Mouse (Mus musculus): ENCODE measurements around the gene Eif1ad. TPM values are rescaled to one million over a fixed set of nuclear protein-coding genes. Genes with fewer than 3 reads are reported as not detected.

Eif1ad gene
- polyA plus RNA-seq, 1 experiment from 2014 or later = 71.5 TPM

DNA sequence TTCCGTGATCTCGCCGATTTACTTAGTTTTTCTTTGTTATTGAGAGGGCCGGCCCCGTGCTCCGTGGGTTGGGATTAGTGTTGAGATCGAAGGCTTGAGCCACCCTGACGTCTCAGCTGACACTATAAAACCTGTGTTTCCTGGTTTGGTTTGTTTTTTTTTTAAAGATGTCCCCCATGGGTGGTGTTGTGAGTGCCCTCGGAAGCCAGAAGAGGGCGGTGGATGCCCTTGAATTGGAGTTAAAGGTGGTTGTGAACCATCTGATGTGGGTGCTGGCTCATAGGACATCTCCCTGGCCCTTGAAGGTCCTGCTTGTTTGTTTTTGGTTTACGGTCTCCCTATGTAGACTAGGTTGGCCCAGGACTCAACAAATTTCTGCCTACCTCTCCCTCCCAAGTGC is 914 bp downstream of the Eif1ad start:
- DNase-seq (ENCODE audit: low spot score) (no peak), ATAC-seq (ENCODE audit: insufficient read depth, low FRiP score, low TSS enrichment) (no peak)
- Histone ChIP-seq H3K4me1 (ENCODE audit: control insufficient read depth, insufficient read depth, low read length) (peaks cover 11% of the 10 kb centered on the region), H3K36me3 (ENCODE audit: control insufficient read depth, insufficient read depth, low read length) (peaks cover 15% of the 10 kb centered on the region), H3K9me3 (ENCODE audit: control insufficient read depth, low read length) (no peaks in the 10 kb centered on the region), H3K27ac (ENCODE audit: low read depth, low read length) (peak overlapping the region; percentile 90), H3K4me2 (ENCODE audit: low read depth) (peak overlapping the region; percentile 72), H3K4me3 (ENCODE audit: low read depth, low read length) (peak overlapping the region; percentile 90), H3K27me3 (ENCODE audit: control insufficient read depth, insufficient read depth, low read length) (no peaks in the 10 kb centered on the region), H3K9ac (ENCODE audit: low read length) (peak overlapping the region; percentile 81)
- 14% methylated on average over 11 of the region's 11 CpGs for WGBS

DNA sequence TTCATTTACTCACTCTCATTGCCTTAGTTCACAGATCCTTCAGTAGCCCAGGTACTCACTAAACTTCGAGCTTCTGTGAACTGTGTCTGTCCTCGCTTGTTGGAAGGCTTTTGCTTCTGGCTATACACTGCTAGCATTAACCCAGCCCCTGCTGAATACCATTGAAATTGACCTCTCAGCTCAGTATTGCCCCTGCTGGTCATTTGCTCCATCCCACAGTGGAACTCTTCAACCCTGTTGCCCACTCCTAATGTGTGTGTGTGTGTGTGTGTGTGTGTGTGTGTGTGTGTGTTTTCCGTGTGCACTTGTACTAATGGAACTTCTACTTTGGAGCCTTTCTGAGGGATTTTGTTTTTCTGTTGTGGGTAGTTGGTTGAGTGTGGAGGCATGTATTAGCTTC is 4.4 kb downstream of the Eif1ad start:
- H3K4me2 ChIP-seq (ENCODE audit: low read depth) = no peak overlapping the region
- 94% methylated on average over 3 of the region's 3 CpGs for WGBS
- ATAC-seq (ENCODE audit: insufficient read depth, low FRiP score, low TSS enrichment) = no peak

DNA sequence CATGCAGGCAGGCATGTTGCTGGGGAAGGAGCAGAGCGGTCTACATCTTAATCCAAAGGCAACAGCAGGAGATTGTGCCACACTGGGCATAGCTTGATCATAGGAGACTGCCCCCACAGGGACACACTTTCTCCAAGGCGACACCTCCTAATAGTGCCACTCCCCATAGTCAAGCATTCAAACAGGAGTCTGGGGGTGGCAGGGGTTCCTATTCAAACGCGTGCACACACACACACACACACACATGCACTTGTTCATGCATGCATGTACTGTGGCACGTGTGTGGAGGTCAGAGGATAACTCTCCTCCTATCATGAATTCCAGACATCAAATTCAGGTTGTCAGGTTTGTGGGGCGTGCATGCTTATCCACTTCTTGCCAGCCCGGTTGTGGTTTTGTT is 6.2 kb downstream of the Eif1ad start:
- no peak overlapping the region for H3K27ac ChIP-seq (ENCODE audit: low read depth, low read length)
- H3K9me3 ChIP-seq (ENCODE audit: control insufficient read depth, low read length) = no peaks in the 10 kb centered on the region
- peaks cover 18% of the 10 kb centered on the region for H3K36me3 ChIP-seq (ENCODE audit: control insufficient read depth, insufficient read depth, low read length)
- no peak for ATAC-seq (ENCODE audit: insufficient read depth, low FRiP score, low TSS enrichment)
- H3K27me3 ChIP-seq (ENCODE audit: control insufficient read depth, insufficient read depth, low read length) = no peaks in the 10 kb centered on the region
- no peak overlapping the region for H3K4me3 ChIP-seq (ENCODE audit: low read depth, low read length)
- no peak overlapping the region for H3K4me2 ChIP-seq (ENCODE audit: low read depth)
- H3K4me1 ChIP-seq (ENCODE audit: control insufficient read depth, insufficient read depth, low read length) = peaks cover 5% of the 10 kb centered on the region
- no peak for DNase-seq (ENCODE audit: low spot score)
- H3K9ac ChIP-seq (ENCODE audit: low read length) = no peak overlapping the region
- 93% methylated on average over 7 of the region's 7 CpGs for WGBS

More for the DNA sequence above, 4.4 kb downstream of the Eif1ad start:
- Histone ChIP-seq H3K27ac (ENCODE audit: low read depth, low read length) (no peak overlapping the region), H3K36me3 (ENCODE audit: control insufficient read depth, insufficient read depth, low read length) (peaks cover 18% of the 10 kb centered on the region), H3K4me3 (ENCODE audit: low read depth, low read length) (no peak overlapping the region), H3K4me1 (ENCODE audit: control insufficient read depth, insufficient read depth, low read length) (peaks cover 6% of the 10 kb centered on the region), H3K9ac (ENCODE audit: low read length) (no peak overlapping the region), H3K27me3 (ENCODE audit: control insufficient read depth, insufficient read depth, low read length) (no peaks in the 10 kb centered on the region), H3K9me3 (ENCODE audit: control insufficient read depth, low read length) (no peaks in the 10 kb centered on the region)
- DNase-seq (ENCODE audit: low spot score) = no peak

DNA sequence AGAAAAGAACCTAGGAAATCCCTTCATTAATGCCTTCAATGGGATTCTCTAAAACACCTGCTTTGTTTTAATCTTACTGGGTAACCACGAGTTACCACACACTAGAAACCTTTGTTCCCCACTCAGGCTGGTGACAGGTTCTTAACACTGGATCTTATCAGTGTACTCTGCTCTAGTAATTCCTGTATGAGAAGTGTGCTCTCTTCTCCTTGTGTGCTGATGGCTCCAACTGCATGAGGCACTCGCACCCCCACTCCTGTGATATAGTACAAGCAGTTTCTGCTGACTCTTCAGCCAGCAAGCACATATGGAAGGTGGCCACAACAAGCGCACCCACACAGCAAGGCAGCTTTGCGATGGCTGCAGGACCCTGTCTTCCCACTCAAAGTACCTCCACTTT is 7.6 kb downstream of the Eif1ad start:
- no peak overlapping the region for H3K4me3 ChIP-seq (ENCODE audit: low read depth, low read length)
- H3K27ac ChIP-seq (ENCODE audit: low read depth, low read length) = no peak overlapping the region
- H3K36me3 ChIP-seq (ENCODE audit: control insufficient read depth, insufficient read depth, low read length) = peaks cover 21% of the 10 kb centered on the region
- H3K4me2 ChIP-seq (ENCODE audit: low read depth) = no peak overlapping the region
- WGBS = 90% methylated on average over 4 of the region's 4 CpGs
- H3K9ac ChIP-seq (ENCODE audit: low read length) = no peak overlapping the region
- ATAC-seq (ENCODE audit: insufficient read depth, low FRiP score, low TSS enrichment) = no peak
- H3K4me1 ChIP-seq (ENCODE audit: control insufficient read depth, insufficient read depth, low read length) = no peaks in the 10 kb centered on the region
- no peaks in the 10 kb centered on the region for H3K27me3 ChIP-seq (ENCODE audit: control insufficient read depth, insufficient read depth, low read length)
- no peaks in the 10 kb centered on the region for H3K9me3 ChIP-seq (ENCODE audit: control insufficient read depth, low read length)
- no peak for DNase-seq (ENCODE audit: low spot score)

DNA sequence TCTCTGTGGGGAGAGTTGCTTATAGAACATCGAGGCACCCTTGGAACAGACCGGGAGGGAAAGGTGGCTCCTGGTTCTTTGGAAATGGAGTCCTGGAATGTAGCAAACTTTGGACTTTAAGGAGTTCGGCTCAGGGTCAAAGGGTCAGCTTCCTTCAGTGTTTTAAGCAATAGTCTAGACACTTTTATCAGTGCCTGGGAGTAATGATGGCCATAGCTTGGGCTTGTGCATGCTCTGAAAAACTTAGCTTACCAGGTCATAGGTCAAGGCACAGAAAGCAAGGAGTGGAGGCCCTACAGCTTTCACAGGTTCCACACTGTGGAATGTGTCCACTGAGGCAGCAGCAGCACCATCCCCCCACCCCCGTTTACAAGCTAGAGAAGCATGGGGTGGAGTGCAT is 8.2 kb downstream of the Eif1ad start:
- no peak overlapping the region for H3K27ac ChIP-seq (ENCODE audit: low read depth, low read length)
- no peak overlapping the region for H3K4me2 ChIP-seq (ENCODE audit: low read depth)
- WGBS = 79% methylated on average over 4 of the region's 4 CpGs
- H3K4me1 ChIP-seq (ENCODE audit: control insufficient read depth, insufficient read depth, low read length) = no peaks in the 10 kb centered on the region
- no peak overlapping the region for H3K9ac ChIP-seq (ENCODE audit: low read length)
- H3K27me3 ChIP-seq (ENCODE audit: control insufficient read depth, insufficient read depth, low read length) = no peaks in the 10 kb centered on the region
- peaks cover 26% of the 10 kb centered on the region for H3K36me3 ChIP-seq (ENCODE audit: control insufficient read depth, insufficient read depth, low read length)
- H3K9me3 ChIP-seq (ENCODE audit: control insufficient read depth, low read length) = no peaks in the 10 kb centered on the region
- H3K4me3 ChIP-seq (ENCODE audit: low read depth, low read length) = no peak overlapping the region
- ATAC-seq (ENCODE audit: insufficient read depth, low FRiP score, low TSS enrichment) = no peak
- DNase-seq (ENCODE audit: low spot score) = no peak

DNA sequence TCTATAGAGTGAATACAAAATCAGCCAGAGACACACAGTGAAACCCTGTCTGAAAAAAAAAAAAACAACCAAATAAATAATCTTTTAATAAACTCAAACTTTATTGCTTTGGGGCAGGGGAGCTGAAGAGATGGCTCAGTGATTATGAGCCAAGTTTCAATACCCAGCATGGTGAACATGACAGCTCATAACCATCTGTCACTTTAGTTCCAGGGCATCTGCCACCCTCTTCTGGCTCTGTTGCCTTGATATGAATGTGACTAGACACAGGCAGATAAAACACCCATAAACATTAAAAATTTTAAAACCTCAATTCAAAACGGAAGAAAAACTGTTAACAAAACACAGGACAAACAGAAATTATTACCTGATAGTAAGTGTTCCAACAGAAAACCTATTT is 10.9 kb downstream of the Eif1ad start:
- no peaks in the 10 kb centered on the region for H3K9me3 ChIP-seq (ENCODE audit: control insufficient read depth, low read length)
- H3K27me3 ChIP-seq (ENCODE audit: control insufficient read depth, insufficient read depth, low read length) = no peaks in the 10 kb centered on the region
- no peak overlapping the region for H3K4me3 ChIP-seq (ENCODE audit: low read depth, low read length)
- DNase-seq (ENCODE audit: low spot score) (no peak), ATAC-seq (ENCODE audit: insufficient read depth, low FRiP score, low TSS enrichment) (no peak)
- H3K9ac ChIP-seq (ENCODE audit: low read length) = no peak overlapping the region
- no peaks in the 10 kb centered on the region for H3K4me1 ChIP-seq (ENCODE audit: control insufficient read depth, insufficient read depth, low read length)
- H3K27ac ChIP-seq (ENCODE audit: low read depth, low read length) = no peak overlapping the region
- no peak overlapping the region for H3K4me2 ChIP-seq (ENCODE audit: low read depth)
- 88% methylated on average over 1 of the region's 1 CpGs for WGBS
- peaks cover 40% of the 10 kb centered on the region for H3K36me3 ChIP-seq (ENCODE audit: control insufficient read depth, insufficient read depth, low read length)

DNA sequence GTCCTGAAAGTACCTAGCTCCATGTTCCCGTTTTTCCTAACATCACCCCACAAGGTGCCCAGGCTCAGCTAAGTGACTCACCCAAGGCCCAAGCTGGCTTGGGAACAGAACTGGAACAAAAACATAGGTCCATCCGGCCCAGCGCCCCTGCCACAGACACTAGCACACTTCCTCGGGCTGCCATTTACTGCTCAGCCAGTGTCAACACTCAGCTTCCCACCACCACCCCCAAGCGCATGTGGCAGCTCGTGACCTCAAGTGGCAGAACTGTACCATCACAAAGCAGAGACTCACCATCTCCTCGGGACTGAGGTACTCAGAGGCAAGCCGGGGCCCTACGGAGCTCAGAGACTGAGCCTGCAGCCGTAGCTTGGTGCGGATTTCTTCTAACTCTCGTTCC is 16.8 kb downstream of the Eif1ad start:
- no peaks in the 10 kb centered on the region for H3K9me3 ChIP-seq (ENCODE audit: control insufficient read depth, low read length)
- ATAC-seq (ENCODE audit: insufficient read depth, low FRiP score, low TSS enrichment) = no peak
- H3K9ac ChIP-seq (ENCODE audit: low read length) = no peak overlapping the region
- peaks cover 9% of the 10 kb centered on the region for H3K4me1 ChIP-seq (ENCODE audit: control insufficient read depth, insufficient read depth, low read length)
- H3K4me2 ChIP-seq (ENCODE audit: low read depth) = no peak overlapping the region
- H3K36me3 ChIP-seq (ENCODE audit: control insufficient read depth, insufficient read depth, low read length) = peaks cover 53% of the 10 kb centered on the region
- 95% methylated on average over 12 of the region's 12 CpGs for whole genome bisulfite sequencing
- H3K27ac ChIP-seq (ENCODE audit: low read depth, low read length) = no peak overlapping the region
- H3K27me3 ChIP-seq (ENCODE audit: control insufficient read depth, insufficient read depth, low read length) = no peaks in the 10 kb centered on the region
- no peak overlapping the region for H3K4me3 ChIP-seq (ENCODE audit: low read depth, low read length)
- no peak for DNase-seq (ENCODE audit: low spot score)

DNA sequence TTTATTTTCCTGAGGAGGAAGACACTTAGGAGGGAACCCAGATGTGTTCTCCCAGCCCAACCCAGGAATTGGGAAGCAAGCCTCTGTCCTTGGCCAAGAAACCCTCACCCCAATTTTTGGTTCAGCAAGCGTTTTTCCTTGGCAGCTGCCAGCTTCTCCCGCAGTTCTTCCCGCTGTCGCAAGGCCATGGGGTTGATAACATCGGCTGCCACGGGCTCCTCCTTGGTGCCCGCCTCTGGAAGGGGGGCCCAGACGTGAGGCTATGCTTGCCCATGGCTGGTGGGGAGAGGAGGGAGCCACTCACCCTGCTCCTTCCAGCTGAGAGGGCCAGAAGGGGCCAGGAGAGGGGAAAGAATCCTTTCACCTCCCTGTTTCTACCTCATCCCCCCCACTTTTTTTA is 18.2 kb downstream of the Eif1ad start:
- Histone ChIP-seq H3K4me3 (ENCODE audit: low read depth, low read length) (no peak overlapping the region), H3K9me3 (ENCODE audit: control insufficient read depth, low read length) (no peaks in the 10 kb centered on the region), H3K4me1 (ENCODE audit: control insufficient read depth, insufficient read depth, low read length) (peaks cover 16% of the 10 kb centered on the region), H3K27ac (ENCODE audit: low read depth, low read length) (no peak overlapping the region), H3K36me3 (ENCODE audit: control insufficient read depth, insufficient read depth, low read length) (peaks cover 43% of the 10 kb centered on the region), H3K4me2 (ENCODE audit: low read depth) (no peak overlapping the region), H3K9ac (ENCODE audit: low read length) (no peak overlapping the region), H3K27me3 (ENCODE audit: control insufficient read depth, insufficient read depth, low read length) (no peaks in the 10 kb centered on the region)
- no peak for ATAC-seq (ENCODE audit: insufficient read depth, low FRiP score, low TSS enrichment)
- WGBS = 95% methylated on average over 8 of the region's 8 CpGs
- no peak for DNase-seq (ENCODE audit: low spot score)

DNA sequence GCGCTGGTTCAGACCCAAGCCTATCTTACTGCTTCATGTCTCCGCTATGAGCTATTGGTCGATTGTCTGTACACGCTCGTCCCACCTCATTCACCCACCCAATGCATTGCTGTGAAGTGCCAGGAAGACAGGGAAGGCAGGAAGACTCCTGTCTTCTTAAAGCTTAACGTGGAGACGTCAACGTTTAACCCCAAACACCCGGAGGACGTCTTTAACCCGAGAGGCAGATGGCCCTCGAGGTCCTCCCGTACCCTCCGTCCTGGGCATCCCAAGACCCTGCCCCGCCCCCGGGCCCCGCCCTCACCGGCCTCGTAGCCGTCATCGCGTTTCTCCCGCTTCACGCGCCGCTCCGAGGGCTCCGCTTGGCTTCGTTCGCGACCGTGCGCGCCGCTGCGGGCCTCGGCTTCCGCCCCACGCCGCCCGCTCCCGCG is 21.5 kb downstream of the Eif1ad start:
- H3K9ac ChIP-seq (ENCODE audit: low read length) = peak overlapping the region; percentile 91
- H3K9me3 ChIP-seq (ENCODE audit: control insufficient read depth, low read length) = no peaks in the 10 kb centered on the region
- peak overlapping the region; percentile 92 for H3K4me2 ChIP-seq (ENCODE audit: low read depth)
- H3K27ac ChIP-seq (ENCODE audit: low read depth, low read length) = peak overlapping the region; percentile 60; the same call in 1 of the 2 replicates
- ATAC-seq (ENCODE audit: insufficient read depth, low FRiP score, low TSS enrichment) (peak; percentile 63; the same call in 1 of the 2 replicates), DNase-seq (ENCODE audit: low spot score) (no peak)
- H3K36me3 ChIP-seq (ENCODE audit: control insufficient read depth, insufficient read depth, low read length) = peaks cover 13% of the 10 kb centered on the region
- H3K27me3 ChIP-seq (ENCODE audit: control insufficient read depth, insufficient read depth, low read length) = no peaks in the 10 kb centered on the region
- peak overlapping the region; percentile 94 for H3K4me3 ChIP-seq (ENCODE audit: low read depth, low read length)
- peaks cover 24% of the 10 kb centered on the region for H3K4me1 ChIP-seq (ENCODE audit: control insufficient read depth, insufficient read depth, low read length)
- WGBS = under 1% methylated on average over 43 of the region's 43 CpGs

Measured in neural tube, embryonic 11.5 days (tissue).